Mouse (Mus musculus) liver, embryonic 15.5 days (tissue): ENCODE data around the gene Dnajb3. TPM values are rescaled to one million over a fixed set of nuclear protein-coding genes. Genes with fewer than 3 reads are reported as not detected.
A peak's percentile ranks its signal among the peaks of the same experiment; 100 is the strongest.
"Not testable (repeated sequence)": the region's sequence is repeated elsewhere in the genome, so short reads cannot be mapped to it uniquely, and the experiment has no call there.

Experiments
- ATAC-seq: fragments of 200-750 bp; cut with Nextera tagmentation; 2 replicates; pipeline ENCODE4 v1.8.0; 2017; ENCODE audit warnings: moderate number of reproducible peaks, mild to moderate bottlenecking, moderate library complexity; ENCODE audit not compliant: insufficient read depth
- H3K27ac ChIP-seq: fragments of 300-500 bp; sonication (generic); replicated peaks from 2 replicates; pipeline ENCODE4 v1.5.1; 2015; ENCODE audit warnings: mild to moderate bottlenecking, inconsistent platforms
- H3K27me3 ChIP-seq: fragments of 300-500 bp; sonication (generic); 2 replicates; pipeline ENCODE4 v1.6.1; 2015; ENCODE audit warnings: mild to moderate bottlenecking, inconsistent platforms
- H3K36me3 ChIP-seq: fragments of 300-500 bp; sonication (generic); replicated peaks from 2 replicates; pipeline ENCODE4 v1.6.1; 2015; ENCODE audit warnings: moderate library complexity, mild to moderate bottlenecking, inconsistent platforms
- H3K4me1 ChIP-seq: fragments of 300-500 bp; sonication (generic); replicated peaks from 2 replicates; pipeline ENCODE4 v1.6.1; 2015; ENCODE audit warnings: inconsistent platforms
- H3K4me2 ChIP-seq: fragments of 300-500 bp; sonication (generic); 2 replicates; pipeline ENCODE4 v1.6.1; 2015; ENCODE audit warnings: moderate library complexity, mild to moderate bottlenecking, inconsistent platforms
- H3K4me3 ChIP-seq: fragments of 300-500 bp; sonication (generic); replicated peaks from 2 replicates; pipeline ENCODE4 v1.5.1; 2015; ENCODE audit warnings: mild to moderate bottlenecking, inconsistent platforms
- H3K9ac ChIP-seq: fragments of 300-500 bp; sonication (generic); 2 replicates; pipeline ENCODE4 v1.6.1; 2015; ENCODE audit warnings: moderate library complexity, mild to moderate bottlenecking, inconsistent platforms
- H3K9me3 ChIP-seq: fragments of 300-500 bp; sonication (generic); replicated peaks from 2 replicates; pipeline ENCODE4 v1.6.1; 2016; ENCODE audit warnings: inconsistent platforms
- WGBS: fragments of 180-500 bp; shearing (Covaris S2); methylation state at CpG from one replicate; pipeline ENCODE4 v1.1.7; 2015; ENCODE audit warnings: mixed read lengths; ENCODE audit not compliant: insufficient replicate concordance; 5-methylcytosine and 5-hydroxymethylcytosine counted together
- polyA plus RNA-seq: library from polyadenylated mRNA; unstranded; fragments of >200 nt; fragmentation: Nextera tagmentation; extraction: Ambion mirVana; gene quantifications from 2 replicates; pipeline ENCODE4 v1.2.1, GENCODE M21; 2015

Gene Dnajb3
- polyA plus RNA-seq, 1 experiment from 2014 or later = 10.4 TPM

- H3K27ac ChIP-seq = no peak overlapping the region
- H3K27me3 ChIP-seq = no peaks in the 10 kb centered on the region
- H3K4me2 ChIP-seq = no peak overlapping the region
- ATAC-seq = no peak
- H3K9ac ChIP-seq = no peak overlapping the region
- no peaks in the 10 kb centered on the region for H3K4me1 ChIP-seq
- peaks cover 45% of the 10 kb centered on the region; the same call in 1 of the 2 replicates for H3K9me3 ChIP-seq
- no peak overlapping the region for H3K4me3 ChIP-seq
- H3K36me3 ChIP-seq = no peaks in the 10 kb centered on the region
- 49% methylated on average over 7 of the region's 7 CpGs for whole genome bisulfite sequencing
Observed at GRCm38 (mm10) chr1:88231803-88232499, 26.4 kb upstream of the Dnajb3 start.

GRCm38 (mm10) chr1:88230981-88231802 is 25.6 kb upstream of the Dnajb3 start:
- peaks cover 52% of the 10 kb centered on the region; the same call in 1 of the 2 replicates for H3K9me3 ChIP-seq
- ATAC-seq = no peak
- no peaks in the 10 kb centered on the region for H3K27me3 ChIP-seq

GRCm38 (mm10) chr1:88230421-88230820 is 24.8 kb upstream of the Dnajb3 start:
- WGBS = 58% methylated on average over 7 of the region's 7 CpGs
- no peaks in the 10 kb centered on the region for H3K36me3 ChIP-seq
- no peak for ATAC-seq
- H3K27me3 ChIP-seq = no peaks in the 10 kb centered on the region
- no peak overlapping the region for H3K9ac ChIP-seq
- no peak overlapping the region for H3K4me2 ChIP-seq
- H3K4me3 ChIP-seq = no peak overlapping the region
- no peaks in the 10 kb centered on the region for H3K4me1 ChIP-seq
- H3K27ac ChIP-seq = no peak overlapping the region
- H3K9me3 ChIP-seq = peaks cover 50% of the 10 kb centered on the region; the same call in 1 of the 2 replicates

More at GRCm38 (mm10) chr1:88230981-88231802, 25.6 kb upstream of the Dnajb3 start:
- H3K4me1 ChIP-seq = no peaks in the 10 kb centered on the region
- no peak overlapping the region for H3K9ac ChIP-seq
- 55% methylated on average over 6 of the region's 6 CpGs for WGBS
- no peak overlapping the region for H3K27ac ChIP-seq
- no peak overlapping the region for H3K4me2 ChIP-seq
- H3K4me3 ChIP-seq = no peak overlapping the region
- no peaks in the 10 kb centered on the region for H3K36me3 ChIP-seq

- Histone ChIP-seq H3K4me1 (no peaks in the 10 kb centered on the region), H3K9me3 (peaks cover 47% of the 10 kb centered on the region; the same call in 1 of the 2 replicates), H3K27ac (no peak overlapping the region), H3K4me2 (no peak overlapping the region), H3K27me3 (no peaks in the 10 kb centered on the region), H3K4me3 (no peak overlapping the region), H3K9ac (no peak overlapping the region), H3K36me3 (no peaks in the 10 kb centered on the region)
- WGBS = 65% methylated on average over 5 of the region's 5 CpGs
- no peak for ATAC-seq
Observed at GRCm38 (mm10) chr1:88229986-88230385, 24.4 kb upstream of the Dnajb3 start.

- ATAC-seq = no peak
- H3K36me3 ChIP-seq = no peaks in the 10 kb centered on the region
- no peaks in the 10 kb centered on the region for H3K4me1 ChIP-seq
- no peaks in the 10 kb centered on the region for H3K27me3 ChIP-seq
- no peak overlapping the region for H3K4me2 ChIP-seq
- no peak overlapping the region for H3K27ac ChIP-seq
- H3K9ac ChIP-seq = no peak overlapping the region
- WGBS = 58% methylated on average over 3 of the region's 3 CpGs
- H3K4me3 ChIP-seq = no peak overlapping the region
- H3K9me3 ChIP-seq = peaks cover 46% of the 10 kb centered on the region; the same call in 1 of the 2 replicates
Observed at GRCm38 (mm10) chr1:88229566-88229965, 24.0 kb upstream of the Dnajb3 start.

- Histone ChIP-seq H3K36me3 (no peaks in the 10 kb centered on the region), H3K27ac (no peak overlapping the region), H3K9me3 (peaks cover 45% of the 10 kb centered on the region; the same call in 1 of the 2 replicates), H3K4me2 (no peak overlapping the region), H3K27me3 (no peaks in the 10 kb centered on the region), H3K4me1 (no peaks in the 10 kb centered on the region), H3K9ac (no peak overlapping the region), H3K4me3 (no peak overlapping the region)
- WGBS = 55% methylated on average over 7 of the region's 7 CpGs
- ATAC-seq = no peak
Observed at GRCm38 (mm10) chr1:88228121-88228520, 22.5 kb upstream of the Dnajb3 start.

- no peak overlapping the region for H3K4me2 ChIP-seq
- H3K4me1 ChIP-seq = no peaks in the 10 kb centered on the region
- no peak for ATAC-seq
- H3K27ac ChIP-seq = no peak overlapping the region
- 40% methylated on average over 2 of the region's 2 CpGs for WGBS
- no peaks in the 10 kb centered on the region for H3K27me3 ChIP-seq
- peaks cover 38% of the 10 kb centered on the region; the same call in 1 of the 2 replicates for H3K9me3 ChIP-seq
- H3K4me3 ChIP-seq = no peak overlapping the region
- H3K9ac ChIP-seq = no peak overlapping the region
- H3K36me3 ChIP-seq = no peaks in the 10 kb centered on the region
Observed at GRCm38 (mm10) chr1:88227482-88227881, 21.9 kb upstream of the Dnajb3 start.

- H3K36me3 ChIP-seq = no peaks in the 10 kb centered on the region
- H3K4me1 ChIP-seq = no peaks in the 10 kb centered on the region
- no peak within 1 kb of the TSS for H3K4me3 ChIP-seq
- peaks cover 37% of the 10 kb centered on the region; the same call in 1 of the 2 replicates for H3K9me3 ChIP-seq
- 0 out of 2 replicates have a peak, but pooled peaks have one; percentile 8 for ATAC-seq
- WGBS = 32% methylated on average over 5 of the region's 5 CpGs
- H3K4me2 ChIP-seq = no peak within 1 kb of the TSS
- H3K9ac ChIP-seq = no peak within 1 kb of the TSS
- H3K27me3 ChIP-seq = no peaks in the 10 kb centered on the region
- no peak within 1 kb of the TSS for H3K27ac ChIP-seq
Observed at GRCm38 (mm10) chr1:88226670-88227379, 21.2 kb upstream of the Dnajb3 start, which contains the start of gene Mroh2a. Gene Mroh2a, plus strand, starts transcription at chr1:88226986.

- H3K4me2 ChIP-seq = no peak overlapping the region
- H3K27me3 ChIP-seq = no peaks in the 10 kb centered on the region
- H3K27ac ChIP-seq = no peak overlapping the region
- no peaks in the 10 kb centered on the region for H3K36me3 ChIP-seq
- H3K4me3 ChIP-seq = no peak overlapping the region
- H3K9ac ChIP-seq = no peak overlapping the region
- no peak for ATAC-seq
- H3K4me1 ChIP-seq = no peaks in the 10 kb centered on the region
- peaks cover 31% of the 10 kb centered on the region; the same call in 1 of the 2 replicates for H3K9me3 ChIP-seq
Observed at GRCm38 (mm10) chr1:88225741-88226140, 20.2 kb upstream of the Dnajb3 start.

- not testable (repeated sequence) for ATAC-seq, H3K36me3 ChIP-seq, H3K9ac ChIP-seq, H3K27me3 ChIP-seq, H3K4me2 ChIP-seq, H3K27ac ChIP-seq, H3K4me1 ChIP-seq, H3K4me3 ChIP-seq
- H3K9me3 ChIP-seq = peaks cover 30% of the 10 kb centered on the region; the same call in 1 of the 2 replicates
- 26% methylated on average over 2 of the region's 2 CpGs for WGBS
Observed at GRCm38 (mm10) chr1:88225301-88225700, 19.7 kb upstream of the Dnajb3 start.
